Mouse (Mus musculus) cerebellum, adult 9-10 months (tissue): Measurements from ENCODE around the gene Magi1.

Experiments
- DNase-seq: peaks from one replicate; pipeline ENCODE4 v3.0.0; 2022

The Magi1 gene

GRCm38 (mm10) chr6:94256982-94257830 lies 26.5 kb downstream of the Magi1 start:
- no peak for DNase-seq

- no peak for DNase-seq
Measured at GRCm38 (mm10) chr6:94253943-94254342, 29.8 kb downstream of the Magi1 start.

- DNase-seq: no peak
Measured at GRCm38 (mm10) chr6:94251358-94251945, 32.3 kb downstream of the Magi1 start.

- DNase-seq: no peak
Measured at GRCm38 (mm10) chr6:94249286-94249790, 34.4 kb downstream of the Magi1 start.

- DNase-seq: no peak
Measured at GRCm38 (mm10) chr6:94241251-94241650, 42.5 kb downstream of the Magi1 start.

- no peak for DNase-seq
Measured at GRCm38 (mm10) chr6:94238643-94239042, 45.1 kb downstream of the Magi1 start.

DNA sequence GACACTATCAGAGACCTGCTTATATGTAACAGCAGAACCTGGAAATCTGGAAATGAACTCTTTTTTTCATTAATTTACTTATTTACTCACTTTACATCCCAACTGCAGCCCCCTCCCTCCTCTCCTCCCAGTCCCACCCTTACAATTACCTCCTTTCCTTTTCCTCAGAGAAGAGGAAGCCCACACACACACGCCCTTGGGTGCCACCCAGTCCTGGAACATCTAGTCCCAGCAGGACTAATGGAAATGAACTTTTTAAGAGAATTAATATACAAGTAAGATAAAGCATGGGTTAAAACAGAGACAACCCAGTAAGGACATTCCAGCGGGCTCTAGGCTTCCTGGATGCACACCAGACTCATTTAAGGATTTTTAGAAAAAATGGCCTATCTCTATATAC lies 46.8 kb downstream of the Magi1 start:
- DNase-seq: no peak

DNA sequence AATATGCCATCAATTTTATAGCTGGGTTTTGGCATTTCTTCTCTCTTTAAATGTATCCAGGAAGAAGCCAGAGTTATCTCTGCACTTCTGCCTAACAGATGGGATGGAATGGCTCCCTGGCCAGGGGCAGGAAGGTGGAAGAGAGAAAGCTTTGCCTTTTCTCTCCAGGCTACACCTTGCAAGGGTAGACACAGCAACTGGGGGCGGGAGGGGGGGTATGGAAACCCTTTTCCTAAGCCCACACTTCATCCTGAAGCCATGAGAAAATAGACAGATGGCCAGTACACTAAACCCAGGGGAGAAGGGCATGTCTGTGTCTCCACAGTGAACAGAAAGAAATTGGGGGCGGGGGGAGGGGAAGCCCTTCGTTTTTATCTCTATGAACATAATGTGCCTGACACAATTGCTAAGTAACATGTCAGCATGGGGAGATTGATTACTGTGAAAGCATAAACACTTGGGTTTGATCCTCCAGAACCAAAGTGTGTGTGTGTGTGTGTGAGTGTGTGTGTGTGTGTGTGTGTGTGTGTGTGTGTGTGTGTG lies 51.4 kb downstream of the Magi1 start:
- no peak for DNase-seq

- no peak for DNase-seq
Measured at GRCm38 (mm10) chr6:94231831-94232230, 51.9 kb downstream of the Magi1 start.

- no peak for DNase-seq
Measured at GRCm38 (mm10) chr6:94231367-94231766, 52.4 kb downstream of the Magi1 start.

DNA sequence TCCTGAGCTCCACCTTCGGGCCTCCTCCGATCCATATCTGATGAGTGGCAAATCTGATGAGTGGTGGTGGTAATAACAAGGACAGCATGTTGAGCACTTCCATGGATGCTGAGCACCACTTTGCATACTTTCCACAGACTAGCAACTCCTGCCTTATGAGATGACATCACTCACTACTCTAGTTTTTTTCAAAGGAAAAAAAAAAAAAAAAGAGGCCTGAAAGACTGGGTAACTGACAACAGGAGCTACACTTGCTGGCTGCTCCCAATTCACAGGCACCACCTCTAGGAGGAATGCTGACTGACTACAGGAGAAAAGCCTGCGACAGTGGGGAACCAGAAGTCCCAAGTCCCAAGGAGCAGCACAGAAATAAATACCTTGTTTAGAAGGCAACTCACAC lies 52.8 kb downstream of the Magi1 start:
- no peak for DNase-seq

DNA sequence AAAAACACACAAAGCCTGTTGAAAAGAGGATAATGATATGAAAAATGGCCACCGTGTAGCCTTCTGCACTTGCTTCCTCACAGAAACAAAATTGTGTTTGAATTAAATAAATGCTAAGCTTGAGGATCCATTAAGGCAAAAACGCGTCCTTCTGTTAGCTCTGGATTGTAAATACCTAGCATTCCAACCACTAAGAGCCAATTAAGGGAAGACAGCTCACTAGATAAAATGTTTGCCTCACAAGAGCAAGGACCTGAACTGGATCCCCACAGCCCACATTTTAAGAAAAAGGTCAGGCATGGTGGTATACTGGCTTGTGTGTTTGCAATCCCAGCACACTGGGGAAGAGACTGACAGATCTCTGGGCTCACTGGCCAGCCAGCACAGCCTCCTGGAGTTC lies 53.6 kb downstream of the Magi1 start:
- DNase-seq: no peak

- DNase-seq: no peak
Measured at GRCm38 (mm10) chr6:94226262-94226661, 57.5 kb downstream of the Magi1 start.

DNA sequence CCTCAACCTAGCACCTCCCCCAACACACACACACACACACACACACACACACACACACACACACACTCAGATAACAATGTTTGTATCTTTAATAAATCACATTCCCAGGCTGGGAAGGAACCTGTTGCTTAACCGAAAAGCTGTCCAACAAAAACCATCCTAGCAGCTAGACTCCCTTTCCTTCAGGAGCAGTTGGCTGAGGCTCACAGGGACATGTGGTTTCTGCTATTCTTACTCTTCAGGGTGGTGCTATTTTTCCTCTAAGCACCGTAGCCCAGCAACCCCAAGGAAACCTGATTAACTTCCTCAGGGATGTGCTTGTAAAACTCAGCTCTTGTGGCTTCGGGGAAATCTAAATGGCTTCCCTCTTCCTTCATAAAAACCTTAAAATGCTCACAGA lies 57.9 kb downstream of the Magi1 start:
- DNase-seq: peak; percentile 13

- no peak for DNase-seq
Measured at GRCm38 (mm10) chr6:94225091-94225490, 58.6 kb downstream of the Magi1 start.

DNA sequence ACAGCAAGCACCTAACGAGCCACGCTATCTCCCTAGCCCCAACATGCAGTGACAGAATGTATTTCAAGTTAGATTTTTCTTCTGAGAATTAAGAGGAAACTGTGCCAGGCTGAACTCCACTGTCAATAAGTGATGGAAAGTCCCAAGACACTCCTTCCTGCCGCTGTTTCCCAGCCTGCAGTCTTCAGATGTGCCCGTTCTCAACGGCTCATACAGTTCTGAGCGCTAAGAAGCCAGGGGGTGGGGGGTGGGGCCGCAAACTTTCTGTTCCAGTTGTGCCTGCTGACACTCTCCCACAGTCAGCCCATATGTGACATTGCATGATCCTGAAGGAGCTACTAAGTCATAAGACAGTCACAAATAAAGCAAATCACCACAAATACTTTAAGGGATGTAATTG lies 61.5 kb downstream of the Magi1 start:
- DNase-seq: no peak

DNA sequence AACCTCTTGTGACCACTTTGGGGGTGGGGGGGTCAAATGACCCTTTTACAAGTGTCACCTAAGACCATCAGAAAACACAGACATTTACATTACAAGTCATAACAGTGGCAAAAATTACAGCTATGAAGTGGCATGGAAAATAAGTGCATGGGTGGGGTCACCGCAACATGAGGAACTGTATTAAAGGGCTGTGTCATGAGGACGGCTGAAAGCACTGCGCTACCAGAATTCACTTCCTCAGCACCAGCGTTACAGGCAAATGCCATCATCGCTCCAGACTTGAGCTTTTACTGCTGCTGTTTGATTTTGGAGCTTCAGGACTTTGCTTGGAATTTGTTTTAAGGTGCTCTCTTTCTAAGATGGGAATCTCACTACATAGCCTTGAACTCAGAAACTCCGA lies 62.0 kb downstream of the Magi1 start:
- DNase-seq: no peak

- DNase-seq: no peak
Measured at GRCm38 (mm10) chr6:94218076-94218475, 65.6 kb downstream of the Magi1 start.

DNA sequence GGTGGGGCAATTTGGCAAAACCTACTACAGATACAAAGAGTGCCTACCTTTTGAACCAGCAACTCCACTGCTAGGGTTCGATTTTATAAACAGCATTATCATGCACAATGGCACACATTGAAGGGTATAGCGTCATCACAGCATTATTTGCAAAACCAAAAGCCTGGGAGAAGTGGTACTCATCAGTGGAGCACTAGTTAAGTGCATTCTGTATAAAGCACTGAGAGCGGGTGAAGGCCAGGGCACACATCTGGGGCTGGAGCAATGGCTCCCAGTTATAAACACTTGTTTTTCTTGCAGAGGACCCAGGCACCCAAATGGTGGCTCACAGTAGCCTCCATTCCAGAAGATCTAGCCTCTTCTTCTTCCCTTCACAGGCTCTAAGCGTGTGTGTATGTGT lies 67.9 kb downstream of the Magi1 start:
- no peak for DNase-seq

GRCm38 (mm10) chr6:94214895-94215538 lies 68.7 kb downstream of the Magi1 start:
- no peak for DNase-seq

- DNase-seq: no peak
Measured at GRCm38 (mm10) chr6:94205926-94206325, 77.8 kb downstream of the Magi1 start.

- DNase-seq: no peak
Measured at GRCm38 (mm10) chr6:94203642-94204145, 80.0 kb downstream of the Magi1 start.

GRCm38 (mm10) chr6:94201940-94202339 lies 81.8 kb downstream of the Magi1 start:
- DNase-seq: no peak
